Mouse (Mus musculus) embryo, embryonic 10.5 days (tissue): ENCODE measurements around the gene Filip1.

Experiments
- DNase-seq: peaks from one replicate; pipeline ENCODE4 v3.0.0-alpha.2; 2015; ENCODE audit warnings: low spot score

The Filip1 gene

DNA sequence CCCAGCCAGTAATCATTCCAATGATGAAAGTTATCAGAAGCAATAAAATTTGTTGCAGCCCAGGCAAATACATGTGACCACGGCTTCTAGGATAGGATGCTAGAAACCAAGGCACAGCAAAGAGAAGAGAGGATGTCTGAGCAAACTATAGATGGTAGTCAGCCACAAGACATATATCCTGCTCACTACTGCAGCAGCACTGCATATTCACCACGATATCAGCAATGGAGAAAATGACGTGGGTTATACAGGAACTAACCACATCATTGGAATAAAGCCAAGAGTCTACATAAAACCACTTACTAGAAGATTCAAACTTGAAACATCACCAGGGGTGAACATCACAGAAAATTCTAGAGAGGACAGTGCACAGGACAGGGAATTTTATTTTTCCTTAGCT is 113.8 kb downstream of the Filip1 start:
- no peak for DNase-seq

DNA sequence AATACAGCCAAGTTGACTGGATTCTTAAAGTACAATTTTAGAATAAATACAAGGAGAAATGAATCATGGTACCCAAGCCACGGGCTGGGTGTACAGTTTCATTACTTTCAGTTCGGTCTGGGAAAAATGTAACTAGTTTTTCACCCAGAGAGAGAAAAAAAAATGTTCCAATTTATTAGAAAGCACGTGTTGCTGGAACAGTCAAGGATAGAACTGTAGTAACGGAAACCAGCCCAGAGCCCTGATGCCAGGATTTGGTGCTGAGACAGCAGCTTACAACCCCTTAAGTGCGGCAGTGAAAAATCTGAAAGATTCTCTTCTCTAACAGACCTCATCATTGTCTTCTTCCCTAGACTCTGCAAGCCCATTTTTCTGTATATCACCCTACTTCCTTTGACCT is 118.0 kb downstream of the Filip1 start:
- no peak for DNase-seq

DNA sequence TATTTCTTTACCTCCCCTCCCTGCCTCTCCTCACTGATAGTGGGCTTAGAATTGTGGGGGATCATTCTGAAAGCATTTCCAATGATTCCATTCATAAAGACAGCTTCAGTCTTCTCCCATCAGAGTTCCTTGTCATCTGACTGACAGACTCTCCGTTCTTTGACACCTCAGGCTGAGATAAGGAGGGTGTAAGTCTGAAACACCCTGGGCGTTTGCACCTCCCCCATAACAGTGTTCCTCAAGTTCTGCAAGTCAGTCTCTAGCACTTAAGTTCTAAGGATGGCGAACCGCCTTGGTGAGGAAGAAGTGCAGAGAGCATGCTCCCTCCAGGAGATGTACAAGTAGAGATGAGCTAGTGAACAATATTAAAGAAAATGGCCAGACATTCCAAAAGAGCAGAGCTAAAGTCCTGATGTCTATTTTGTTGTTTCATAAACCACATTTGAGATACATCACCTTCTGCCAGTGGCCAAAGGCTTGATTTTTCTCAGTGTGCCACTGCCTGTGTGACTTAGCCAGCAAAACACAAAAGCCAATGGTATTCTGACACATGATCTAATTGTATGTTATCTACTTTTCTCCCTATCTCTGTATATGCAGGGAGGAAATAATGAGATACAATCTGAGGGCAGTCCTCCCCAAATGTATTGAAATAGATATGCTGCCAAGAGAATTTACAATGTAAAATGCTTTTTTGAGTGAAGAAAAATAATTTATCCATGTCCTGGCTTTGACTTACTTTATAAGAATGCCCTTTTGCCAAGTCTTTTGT is 118.6 kb downstream of the Filip1 start:
- DNase-seq = no peak

DNA sequence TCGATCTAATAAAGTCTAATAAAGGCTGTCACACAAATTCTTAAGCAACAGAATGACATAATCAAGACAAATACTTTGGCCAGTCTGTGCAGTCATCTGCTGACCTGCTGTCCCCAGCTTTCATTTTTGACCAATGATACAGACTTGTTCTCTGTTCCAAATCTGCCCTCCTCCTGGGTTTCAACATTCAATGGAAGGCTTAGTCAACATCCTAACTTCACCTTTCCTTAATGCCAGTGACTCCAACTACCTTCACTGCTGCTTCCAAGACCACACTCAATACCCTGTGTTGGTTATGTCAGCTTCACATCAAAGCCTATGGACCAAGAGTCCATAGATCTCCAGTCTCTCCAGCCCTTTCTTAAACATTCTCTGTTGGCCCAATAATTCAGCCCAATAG is 120.5 kb downstream of the Filip1 start:
- DNase-seq = no peak

DNA sequence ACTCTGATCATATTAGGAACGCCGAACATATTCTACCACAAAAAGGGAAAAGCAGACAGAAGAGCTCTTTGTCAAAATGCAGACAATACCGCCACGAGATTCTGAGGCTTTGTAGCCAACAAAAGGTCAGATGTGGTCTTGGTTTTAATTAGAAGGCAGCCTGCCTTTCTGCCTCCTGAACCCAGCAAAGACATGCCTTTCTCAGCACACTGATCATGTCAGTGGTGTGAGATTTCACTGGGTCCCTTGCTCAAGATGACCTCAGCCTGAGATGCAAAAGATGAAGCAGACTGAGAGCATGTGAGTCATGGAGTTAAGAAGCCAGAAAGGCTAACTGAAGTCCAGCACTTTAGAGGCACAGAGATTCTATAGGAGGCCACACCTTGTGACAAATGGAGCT is 122.2 kb downstream of the Filip1 start:
- DNase-seq = peak; percentile 59

DNA sequence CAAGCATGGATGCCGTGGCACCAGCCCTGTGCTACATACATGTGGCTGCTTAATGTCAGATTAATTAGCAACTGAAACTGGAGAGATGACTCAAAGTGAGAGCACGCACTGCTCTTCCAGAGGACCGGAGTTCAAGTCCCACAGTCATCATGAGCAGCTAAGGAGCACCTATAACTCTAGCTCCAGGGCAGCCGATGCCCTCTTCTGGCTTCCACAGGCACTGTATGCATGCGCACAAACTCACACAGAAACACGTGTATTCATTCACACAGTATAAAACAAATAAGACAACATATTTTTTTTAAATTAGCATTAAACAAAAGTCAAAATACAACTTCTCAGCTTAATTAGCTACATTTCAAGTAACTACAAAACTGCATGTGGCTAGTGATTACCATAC is 123.5 kb downstream of the Filip1 start:
- no peak for DNase-seq

DNA sequence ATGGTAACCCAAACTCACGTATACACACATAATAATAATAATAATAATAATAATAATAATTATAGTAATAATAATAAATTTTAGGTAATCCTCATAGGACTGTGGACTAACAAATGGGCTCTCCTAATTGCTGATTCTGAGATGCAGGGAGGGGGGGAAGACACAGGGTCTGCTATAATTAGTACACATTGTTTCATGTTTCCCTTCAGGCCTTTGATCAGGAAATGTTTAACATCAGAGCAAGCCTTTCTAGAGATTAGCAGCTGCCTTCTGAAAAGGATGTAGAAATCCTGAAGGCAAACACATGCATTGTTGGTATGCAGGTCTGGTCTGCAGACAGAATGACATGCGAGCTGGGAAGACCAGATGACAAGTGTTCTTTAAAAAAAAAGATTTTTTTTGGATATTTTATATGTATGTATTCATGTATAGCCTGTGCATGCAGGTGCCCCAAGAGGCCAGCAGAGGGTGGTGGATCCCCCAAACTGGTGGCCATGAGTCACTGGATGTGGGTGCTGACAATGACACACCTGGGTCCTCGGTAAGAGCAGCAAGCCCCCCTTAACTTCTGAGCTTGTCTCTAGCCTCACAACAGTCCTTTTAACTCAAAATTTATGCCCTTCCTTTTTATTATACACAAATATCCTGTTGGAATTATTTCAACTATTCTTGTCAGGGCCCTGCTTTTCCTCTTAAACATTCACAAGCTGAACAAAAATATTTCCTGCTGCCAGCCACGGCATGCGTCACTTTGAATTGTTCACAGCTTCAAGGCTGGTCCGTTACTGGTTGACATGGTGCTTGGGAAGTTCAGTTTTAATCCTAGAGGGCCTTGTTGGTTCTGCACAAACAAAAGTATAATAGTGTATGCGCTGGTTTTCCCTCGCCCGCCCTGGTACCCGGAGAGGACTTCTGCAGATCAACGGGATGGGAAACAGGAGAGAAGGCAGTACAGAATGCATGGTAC is 127.1 kb downstream of the Filip1 start:
- DNase-seq = no peak

DNA sequence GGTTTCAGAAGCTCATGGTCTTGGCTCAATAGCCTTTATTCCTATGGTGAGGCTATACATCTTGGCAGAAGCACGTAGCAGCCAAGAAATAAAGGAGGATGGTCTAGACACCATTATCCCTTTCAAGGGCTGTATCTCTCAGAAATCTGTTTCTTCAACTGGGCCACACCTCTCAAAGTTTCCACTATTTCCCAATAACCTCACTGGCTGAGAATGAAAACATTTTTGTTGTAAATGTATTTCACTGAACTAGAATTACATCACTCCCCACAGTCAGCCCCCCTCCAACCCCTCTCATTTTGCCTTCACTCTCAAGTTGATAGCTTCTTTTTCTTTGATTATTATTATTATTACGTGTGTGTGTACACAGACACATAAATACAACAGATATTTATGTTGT is 129.5 kb downstream of the Filip1 start:
- no peak for DNase-seq

DNA sequence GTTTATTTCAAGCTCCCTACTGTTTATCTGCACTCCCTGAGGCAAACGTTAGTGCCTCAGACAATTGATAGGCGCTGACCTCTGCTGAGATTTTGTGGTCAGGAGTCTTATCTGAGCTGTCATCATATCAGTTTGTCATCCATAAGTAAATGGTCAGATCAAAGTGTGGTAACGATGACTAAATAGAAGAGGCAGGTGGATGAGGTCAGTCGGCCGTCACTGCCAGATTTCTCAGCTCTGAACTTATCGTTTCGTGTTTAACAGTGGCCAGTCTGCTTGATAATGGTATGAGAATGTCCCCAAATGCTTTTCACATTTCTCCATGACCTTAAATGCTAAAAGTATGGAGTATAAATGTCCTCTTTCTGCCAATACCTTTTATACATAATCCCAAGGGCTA is 132.6 kb downstream of the Filip1 start:
- no peak for DNase-seq

DNA sequence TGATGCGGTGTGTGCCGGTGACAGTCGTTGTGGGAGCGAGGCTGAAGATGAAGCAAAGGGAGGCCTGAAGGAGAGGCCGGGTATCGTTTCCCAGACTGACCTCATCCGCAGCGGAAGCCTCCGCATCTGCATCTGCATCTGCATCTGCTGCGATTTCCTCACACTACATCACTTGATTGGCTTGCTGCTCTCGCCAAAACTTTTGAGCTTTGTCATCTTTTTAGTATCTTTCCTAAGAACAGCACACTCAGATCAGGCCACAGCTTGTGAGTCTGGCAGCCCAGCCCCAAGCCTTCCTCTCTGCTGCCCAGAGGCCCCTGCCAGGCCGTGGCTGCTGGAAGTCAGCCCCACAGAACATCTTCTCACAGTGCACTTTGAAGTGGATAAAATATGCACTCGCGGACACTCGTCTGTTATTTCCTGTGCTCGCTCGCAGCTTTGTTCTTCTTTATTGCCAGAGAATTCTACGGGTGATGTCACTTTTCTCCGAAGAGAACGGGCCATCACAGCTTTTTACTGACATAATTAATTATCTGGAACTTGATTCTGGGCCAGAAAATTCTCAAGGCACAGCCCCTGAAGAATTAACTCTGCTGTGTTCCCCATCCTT is 137.0 kb downstream of the Filip1 start:
- DNase-seq = peak; percentile 54

DNA sequence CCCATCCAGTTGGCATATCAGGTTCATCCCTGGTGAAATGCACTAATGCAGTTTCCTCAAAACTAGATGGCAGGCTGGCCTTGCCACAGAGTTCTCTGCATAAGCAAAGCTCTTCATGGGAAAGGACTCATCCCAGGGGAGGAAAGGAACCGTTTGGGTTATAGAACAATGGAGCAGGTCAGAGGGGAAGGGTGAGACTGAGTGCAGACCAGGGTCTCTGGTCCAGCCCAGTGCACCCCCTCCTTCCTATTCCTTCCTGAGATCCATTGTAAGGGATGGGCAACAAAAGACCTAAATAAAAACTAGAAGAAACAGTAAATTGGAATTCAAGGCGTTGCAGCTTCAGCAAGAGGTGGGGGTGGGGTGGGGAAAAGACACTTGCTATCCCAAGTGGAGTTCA is 140.1 kb downstream of the Filip1 start:
- peak; percentile 76 for DNase-seq

DNA sequence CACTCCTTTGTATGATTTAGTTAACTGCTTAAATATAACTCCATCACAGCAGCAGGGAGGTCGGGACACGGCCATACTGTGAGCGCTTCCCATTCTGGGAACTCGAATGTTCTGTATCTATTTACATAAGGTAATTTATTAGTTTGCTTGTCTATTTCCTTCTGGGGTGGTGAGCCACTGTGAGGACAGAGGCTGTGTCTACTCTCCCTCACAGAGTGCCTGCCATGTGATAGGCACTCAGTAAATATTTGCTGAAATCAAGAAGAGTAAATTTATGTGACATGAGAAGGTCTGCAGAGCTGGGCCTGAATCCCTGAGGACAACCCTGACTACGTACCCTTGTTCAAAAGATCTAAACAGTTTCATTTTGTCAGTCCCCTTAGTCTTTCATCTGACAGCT is 143.1 kb downstream of the Filip1 start:
- DNase-seq = no peak

DNA sequence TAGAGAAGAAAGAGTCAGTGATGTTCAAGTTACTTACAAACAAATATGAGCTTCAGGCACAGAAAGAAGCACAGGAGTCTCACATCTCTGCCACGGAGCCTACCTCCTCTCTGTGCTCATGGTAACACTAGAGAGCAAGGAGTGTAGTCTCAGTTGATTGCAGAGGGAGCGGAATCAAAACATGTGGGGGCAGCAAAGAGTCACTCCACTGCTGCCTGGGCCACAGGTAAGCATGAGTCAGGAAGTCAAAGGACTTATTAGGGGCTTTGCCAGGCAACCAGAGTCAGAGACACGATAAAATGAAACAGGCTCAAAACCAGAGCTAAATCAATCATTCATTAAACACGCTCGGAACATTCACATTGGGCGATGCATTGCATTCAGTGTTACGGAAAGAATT is 146.7 kb downstream of the Filip1 start:
- DNase-seq = no peak

DNA sequence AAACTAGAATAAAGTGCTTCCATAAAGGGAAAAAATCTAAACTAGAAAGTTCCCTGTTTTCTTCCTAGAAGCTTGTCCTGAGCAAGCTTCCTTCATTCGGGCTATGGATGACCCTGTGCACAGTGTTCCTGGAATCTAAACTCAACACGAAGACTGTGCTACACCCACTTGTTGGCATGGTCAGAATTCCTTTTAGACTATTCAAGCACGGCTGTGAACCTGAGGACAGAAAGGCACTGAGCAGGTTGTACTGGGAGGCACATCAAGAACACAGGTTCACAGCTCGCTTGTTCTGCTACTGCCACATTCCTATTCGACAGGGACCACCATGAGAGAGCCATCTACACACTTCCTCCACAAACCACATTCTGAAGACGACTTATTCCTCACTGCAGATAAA is 150.1 kb downstream of the Filip1 start:
- no peak for DNase-seq

DNA sequence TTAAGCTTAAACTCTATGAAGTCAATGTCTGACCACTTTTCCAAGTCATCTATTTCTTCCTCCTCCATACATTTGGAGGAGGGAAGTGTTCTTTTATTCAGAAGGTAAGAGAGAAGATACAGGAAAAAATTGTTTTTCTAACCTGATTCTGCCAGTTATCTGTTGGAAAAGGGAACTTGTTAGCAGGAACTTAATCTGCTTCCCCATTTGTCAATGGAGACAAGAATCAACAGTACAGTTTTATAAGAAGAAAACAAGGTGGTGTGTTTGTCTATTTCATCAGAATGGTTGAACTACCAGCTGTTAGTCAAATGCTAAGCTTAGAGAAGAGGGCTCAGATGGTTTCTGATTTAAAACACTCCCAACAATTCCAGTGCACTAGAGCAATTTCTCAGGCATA is 165.6 kb downstream of the Filip1 start:
- no peak for DNase-seq

DNA sequence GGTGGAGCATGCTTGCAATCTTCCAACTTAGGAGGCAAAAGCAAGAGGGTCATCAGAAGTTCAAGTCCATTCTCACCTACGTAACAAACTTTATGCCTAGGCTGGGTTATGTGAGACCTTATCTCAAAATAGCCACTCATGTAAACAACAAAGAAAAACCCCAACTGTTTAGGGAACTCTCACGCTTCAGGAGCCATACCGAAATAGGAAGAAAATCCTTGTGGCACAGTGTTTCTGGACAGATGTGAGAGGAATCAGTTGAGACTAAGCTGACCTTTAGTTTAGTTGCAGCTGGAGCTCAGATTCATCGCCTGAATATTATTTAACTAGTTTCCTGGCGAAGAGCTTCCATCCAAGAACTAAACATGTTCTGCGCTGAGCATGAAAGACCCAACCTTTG is 170.0 kb downstream of the Filip1 start:
- DNase-seq = no peak

DNA sequence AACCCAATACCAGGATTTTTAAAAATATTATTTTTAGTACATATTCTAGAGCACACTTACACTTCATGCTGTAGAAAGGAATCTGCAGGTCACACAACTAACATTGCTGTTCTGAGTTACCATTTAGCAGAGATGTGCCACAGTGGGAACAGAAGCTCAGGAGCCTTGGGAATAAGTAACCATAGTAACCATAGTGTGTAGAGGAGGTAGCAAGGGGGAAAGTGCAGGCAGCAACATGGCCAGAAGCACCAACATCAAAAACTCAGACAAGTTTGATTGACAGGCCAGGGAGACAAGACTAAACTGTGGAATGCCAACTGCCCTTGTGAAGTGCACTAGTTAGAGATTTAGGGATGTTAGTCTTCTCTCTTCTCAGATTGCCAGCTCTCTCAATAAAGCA is 170.6 kb downstream of the Filip1 start:
- no peak for DNase-seq

DNA sequence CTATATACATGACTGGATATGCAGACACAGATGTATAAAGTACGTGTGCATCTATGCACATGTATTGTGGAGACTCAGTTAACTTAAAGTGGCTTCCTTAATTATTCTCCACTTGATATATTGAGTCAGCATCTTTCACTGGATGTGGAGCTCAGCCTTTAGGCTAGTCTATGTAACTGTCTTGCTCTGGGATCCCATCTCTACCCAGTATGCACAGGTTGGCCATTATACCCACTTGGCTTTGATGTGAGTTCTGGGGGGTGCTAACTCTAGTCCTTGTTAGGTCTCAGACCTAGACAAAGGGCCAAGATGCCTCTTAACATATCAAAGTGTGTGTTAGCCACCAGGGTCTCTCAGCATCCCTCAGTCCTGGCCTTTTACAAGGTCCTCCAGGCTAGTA is 181.4 kb downstream of the Filip1 start:
- DNase-seq = no peak

DNA sequence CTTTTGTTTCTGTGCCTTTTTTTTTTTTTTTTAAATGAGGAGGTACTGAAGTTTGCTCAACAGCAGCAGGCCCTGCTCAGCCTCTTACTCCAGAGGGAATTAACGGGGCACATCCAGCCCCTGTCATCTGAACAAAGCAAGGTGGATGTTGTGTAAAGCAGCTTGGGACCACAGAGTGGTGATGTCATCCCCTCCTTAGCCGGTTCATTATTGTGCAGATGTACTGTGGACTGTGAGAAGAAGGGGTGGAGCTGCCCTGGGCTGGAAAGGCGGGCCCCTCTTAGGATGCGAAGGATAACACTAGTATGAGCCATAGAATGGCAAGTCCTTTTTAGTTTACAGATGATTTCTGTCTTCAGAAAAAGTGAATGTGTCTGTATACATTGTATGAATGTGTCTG is 181.8 kb downstream of the Filip1 start:
- DNase-seq = peak; percentile 60

DNA sequence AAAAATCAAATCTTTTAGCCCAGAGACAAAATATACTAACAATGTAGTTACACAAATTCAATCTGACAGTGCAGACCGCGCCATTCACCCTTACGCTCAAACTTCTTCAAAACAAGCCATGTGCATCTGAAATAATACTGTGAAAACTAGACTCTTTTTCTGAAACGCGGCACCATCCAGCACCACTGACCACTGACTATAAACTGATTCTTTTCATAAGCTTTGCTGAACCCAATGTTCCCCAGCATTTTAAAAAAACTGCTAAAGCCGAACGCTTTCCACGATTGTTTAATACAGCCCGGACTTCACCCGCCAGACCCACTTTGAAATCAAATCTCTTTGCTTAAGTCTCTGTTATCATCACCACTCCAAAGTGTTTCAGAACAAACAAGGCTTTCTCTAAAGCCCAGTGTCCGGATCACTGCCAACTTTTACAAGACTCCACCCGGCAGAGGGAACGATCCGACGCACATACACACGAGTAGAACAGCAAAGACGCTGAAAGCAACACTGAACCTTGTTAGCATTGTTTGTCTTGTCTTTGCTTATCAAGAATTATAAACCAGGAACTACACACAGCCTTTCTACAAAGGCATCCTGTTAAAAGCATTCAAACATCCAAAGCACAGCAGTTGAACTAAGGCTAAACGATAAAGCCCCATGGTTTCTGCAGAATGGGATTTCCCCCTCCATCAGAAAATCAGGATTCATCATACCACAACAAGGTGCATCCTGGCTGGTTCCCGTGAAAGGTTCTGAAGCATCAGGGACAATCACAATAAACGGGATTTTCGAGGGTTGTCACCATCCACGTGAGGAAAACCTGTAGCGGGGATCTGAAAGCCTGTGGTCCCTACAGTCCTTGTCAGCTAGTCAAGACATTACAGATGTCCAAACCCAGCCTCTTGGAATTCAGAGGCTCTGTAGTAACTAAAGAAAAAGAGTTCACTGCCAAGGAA is 182.5 kb downstream of the Filip1 start:
- no peak for DNase-seq

DNA sequence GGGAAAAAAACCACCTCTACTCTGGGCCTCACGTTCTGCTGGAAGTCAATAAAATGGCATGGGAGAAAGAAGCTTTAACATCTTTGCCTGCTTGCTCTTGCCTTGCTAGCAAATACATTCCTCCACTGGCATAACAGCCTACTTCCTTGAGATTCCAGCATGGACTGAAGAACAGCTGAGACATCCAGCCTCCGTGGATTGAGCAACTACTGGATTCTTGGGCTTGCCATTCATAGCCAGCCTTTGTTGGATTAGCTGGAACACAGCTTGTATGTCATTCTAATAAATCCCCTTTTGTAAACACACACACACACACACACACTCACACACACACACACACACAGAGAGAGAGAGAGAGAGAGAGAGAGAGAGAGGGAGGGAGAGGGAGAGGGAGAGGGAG is 185.6 kb downstream of the Filip1 start:
- DNase-seq = no peak

DNA sequence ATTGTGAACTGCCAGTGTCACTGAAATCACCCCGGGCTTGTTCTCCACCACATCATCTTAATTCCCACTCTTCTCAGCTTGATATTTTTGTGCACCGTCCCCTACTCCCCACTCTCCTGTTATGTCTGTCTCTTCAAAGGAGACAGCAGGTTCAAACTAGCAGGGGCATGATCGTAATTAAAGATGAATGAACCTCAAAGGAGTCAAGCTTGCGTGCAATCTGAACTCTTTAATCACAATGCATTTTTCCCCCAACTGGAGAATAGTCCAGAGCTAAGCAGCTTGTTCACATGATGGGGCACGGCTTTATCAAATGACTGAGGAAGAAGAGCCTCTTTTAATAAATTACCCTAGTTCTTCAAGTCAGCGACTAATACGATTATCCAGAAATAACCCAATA is 187.1 kb downstream of the Filip1 start:
- no peak for DNase-seq
